Mouse (Mus musculus) cerebellum, adult 9-10 months (tissue): ENCODE measurements around the gene Snx29.

Source experiments
- DNase-seq: peaks from one replicate; pipeline ENCODE4 v3.0.0; 2022

The Snx29 gene

GRCm38 (mm10) chr16:11801960-11802539, 479.3 kb downstream of the Snx29 start:
- no peak for DNase-seq
